Mouse (Mus musculus) left cerebral cortex, adult 2 months (tissue): ENCODE results near the gene Vsig10l. TPM values are rescaled to one million over a fixed set of nuclear protein-coding genes. Genes with fewer than 3 reads are reported as not detected.

Experiments
- DNase-seq, 2 experiments: peaks; one replicate each; pipeline ENCODE4 v3.0.0; 2021 to 2022; ENCODE audit warnings: low spot score in 2 of 2, mixed read lengths in 1 of 2; ENCODE audit errors: extremely low spot score in 1 of 2
- H3K27ac ChIP-seq: fragments of 200-600 bp; 2 replicates; pipeline ENCODE4 v1.8.1; 2022
- H3K4me3 ChIP-seq: fragments of 200-600 bp; 2 replicates; pipeline ENCODE4 v1.8.1; 2022
- CTCF ChIP-seq: fragments of 200-600 bp; IDR thresholded peaks from 2 replicates; pipeline ENCODE4 v1.8.1; 2022; ENCODE audit warnings: antibody characterized with exemption, mild to moderate bottlenecking, moderate library complexity
- intact Hi-C: fragments of 180-260 bp; cut with DNase I; formaldehyde crosslinking; loops from one replicate; pipeline ENCODE4 v1.15.1; 2025
- long read RNA-seq, 2 experiments: library from polyadenylated mRNA; stranded (forward); transcript quantifications; one replicate each; pipeline ENCODE4 v2.0.0; 2021; ENCODE audit warnings: borderline mapping rate in 2 of 2
- total RNA-seq, 2 experiments: library from RNA; stranded (reverse); gene quantifications; 2 replicates each; pipeline ENCODE4 v1.2.3; 2021

The Vsig10l gene
- 1 to 10 TPM in 1 of 2 experiments, under 1 TPM in 1; 0.89 to 1.2 TPM for total RNA-seq
- long read RNA-seq, experiment 1, partial matches to known transcripts, result 0 of 2 reads
- long read RNA-seq, experiment 1, other reads (novel, unspliced or antisense), result 2 of 2 reads
- long read RNA-seq, experiment 2, partial matches to known transcripts, result 0 of 1 reads
- long read RNA-seq, experiment 2, other reads (novel, unspliced or antisense), result 1 of 1 reads

GRCm38 (mm10) chr7:43462851-43463250, at the start of gene Vsig10l:
TSS of gene Vsig10l (plus strand) at chr7:43463151.
- intact Hi-C loops, result no loop called here
- TF ChIP-seq CTCF, result no peak
- DNase-seq, result no peak
- Histone ChIP-seq H3K27ac (no peak within 1 kb of the TSS), H3K4me3 (no peak within 1 kb of the TSS)

GRCm38 (mm10) chr7:43417298-43417697, 45.7 kb upstream of the Vsig10l start:
- H3K4me3 ChIP-seq, result no peak overlapping the region
- no peak for TF ChIP-seq CTCF
- H3K27ac ChIP-seq, result no peak overlapping the region
- intact Hi-C loops, result no loop called here
- no peak for DNase-seq

GRCm38 (mm10) chr7:43422995-43423617, 39.8 kb upstream of the Vsig10l start:
- no peak overlapping the region for H3K27ac ChIP-seq
- peak; percentile 79 to 91 for DNase-seq
- no peak overlapping the region for H3K4me3 ChIP-seq
- intact Hi-C loops, result loop anchor here (1.0 kb wide), 2 partner anchors 43 to 72 kb away; no protein-coding TSS in a partner anchor
- peak; percentile 100 for TF ChIP-seq CTCF

- DNase-seq, result no peak
- intact Hi-C loops, result loop anchor here (1.0 kb wide), 2 partner anchors 42 to 71 kb away; no protein-coding TSS in a partner anchor
- TF ChIP-seq CTCF, result no peak
- no peak overlapping the region for H3K4me3 ChIP-seq
- H3K27ac ChIP-seq, result no peak overlapping the region
These were observed 38.8 kb upstream of the Vsig10l start for GRCm38 (mm10) chr7:43423991-43424625.

GRCm38 (mm10) chr7:43427406-43427805, 35.5 kb upstream of the Vsig10l start, which contains the start of gene Lim2:
TSS of gene Lim2 (plus strand) at chr7:43427670.
- Histone ChIP-seq H3K27ac (no peak within 1 kb of the TSS), H3K4me3 (no peak within 1 kb of the TSS)
- intact Hi-C loops, result no loop called here
- no peak for TF ChIP-seq CTCF
- no peak for DNase-seq

- TF ChIP-seq CTCF, result no peak
- H3K4me3 ChIP-seq, result no peak overlapping the region
- H3K27ac ChIP-seq, result no peak overlapping the region
- DNase-seq, result no peak
- intact Hi-C loops, result no loop called here
These were observed 33.5 kb upstream of the Vsig10l start for GRCm38 (mm10) chr7:43429500-43429899.

- intact Hi-C loops, result no loop called here
- H3K27ac ChIP-seq, result no peak overlapping the region
- no peak for DNase-seq
- TF ChIP-seq CTCF, result no peak
- H3K4me3 ChIP-seq, result no peak overlapping the region
These were observed 30.1 kb upstream of the Vsig10l start for GRCm38 (mm10) chr7:43432891-43433290.

GRCm38 (mm10) chr7:43434676-43435075, 28.3 kb upstream of the Vsig10l start:
- intact Hi-C loops, result no loop called here
- Histone ChIP-seq H3K4me3 (no peak overlapping the region), H3K27ac (no peak overlapping the region)
- TF ChIP-seq CTCF, result no peak
- no peak for DNase-seq

- intact Hi-C loops, result no loop called here
- H3K27ac ChIP-seq, result no peak within 1 kb of the TSS
- no peak for DNase-seq
- no peak for TF ChIP-seq CTCF
- H3K4me3 ChIP-seq, result no peak within 1 kb of the TSS
These were observed 26.4 kb upstream of the Vsig10l start, which contains the start of gene Nkg7 for GRCm38 (mm10) chr7:43436341-43437255. TSS of gene Nkg7 (plus strand) at chr7:43437073.

- no peak overlapping the region for H3K4me3 ChIP-seq
- intact Hi-C loops, result no loop called here
- no peak for TF ChIP-seq CTCF
- no peak overlapping the region for H3K27ac ChIP-seq
- no peak for DNase-seq
These were observed 24.3 kb upstream of the Vsig10l start for GRCm38 (mm10) chr7:43438611-43439010.

- H3K4me3 ChIP-seq, result no peak within 1 kb of the TSS
- no peak within 1 kb of the TSS for H3K27ac ChIP-seq
- no peak for DNase-seq
- no peak for TF ChIP-seq CTCF
- intact Hi-C loops, result loop anchor here (5.0 to 10.0 kb wide), 3 partner anchors 52 to 234 kb away; partner anchors contain the start of genes Ctu1, Iglon5 and Zfp715
These were observed 22.5 kb upstream of the Vsig10l start, which contains the start of gene Cldnd2 for GRCm38 (mm10) chr7:43440482-43440881. TSS of gene Cldnd2 (plus strand) at chr7:43440782.
